Mouse (Mus musculus) ovary, adult 10 weeks (tissue): Measurements from ENCODE around the gene Pi4k2b. TPM values are rescaled to one million over a fixed set of nuclear protein-coding genes. Genes with fewer than 3 reads are reported as not detected.

Experiments used
- polyA plus RNA-seq: library from polyadenylated mRNA; stranded (reverse); fragments of 350-450 nt; fragmentation: Illumina TruSeq; extraction: RNeasy Lipid Tissue Mini Kit (QIAGEN cat#74804); gene quantifications from one replicate; pipeline ENCODE4 v1.2.3, GENCODE M21; 2014

Gene Pi4k2b
- 25.3 TPM for polyA plus RNA-seq

GRCm38 (mm10) chr5:52741391-52742111 is at the start of gene Pi4k2b:
TSS of gene Pi4k2b (plus strand) at chr5:52741574.

GRCm38 (mm10) chr5:52775237-52775636 is 33.9 kb downstream of the Pi4k2b start, which contains the start of gene Zcchc4:
TSS of gene Zcchc4 (plus strand) at chr5:52775409.

Other genes starting within 250 kb of the Pi4k2b start
- 9.1 TPM for gene Lgi2, start 175.1 kb upstream of the Pi4k2b start, polyA plus RNA-seq
- gene Sepsecs, start 71.9 kb upstream of the Pi4k2b start, polyA plus RNA-seq = 20.8 TPM
- gene Zcchc4, start 33.8 kb downstream of the Pi4k2b start, polyA plus RNA-seq = 20.2 TPM
- gene Anapc4, start 92.4 kb downstream of the Pi4k2b start, polyA plus RNA-seq = 201 TPM